Mouse (Mus musculus) lung, postnatal 10 days (tissue): ENCODE data around the gene Fblim1.

ENCODE experiments used
- DNase-seq: peaks from one replicate; pipeline ENCODE4 v3.0.0; 2021

The Fblim1 gene

GRCm38 (mm10) chr4:141538408-141539212 lies 67.3 kb downstream of the Fblim1 start, which contains the start of gene Spen:
TSS of gene Spen (minus strand) at chr4:141538597.
- peak; percentile 96 for DNase-seq

GRCm38 (mm10) chr4:141537706-141538407 lies 68.0 kb downstream of the Fblim1 start:
- DNase-seq, result peak; percentile 51

- DNase-seq, result no peak
Observed at GRCm38 (mm10) chr4:141537226-141537610, 68.7 kb downstream of the Fblim1 start.

- DNase-seq, result peak; percentile 75
Observed at GRCm38 (mm10) chr4:141536291-141537225, 69.3 kb downstream of the Fblim1 start.

GRCm38 (mm10) chr4:141534947-141535680 lies 70.8 kb downstream of the Fblim1 start:
- peak; percentile 83 for DNase-seq

- no peak for DNase-seq
Observed at GRCm38 (mm10) chr4:141530979-141531378, 74.9 kb downstream of the Fblim1 start.

- no peak for DNase-seq
Observed at GRCm38 (mm10) chr4:141528938-141529337, 77.0 kb downstream of the Fblim1 start.

- DNase-seq, result no peak
Observed at GRCm38 (mm10) chr4:141526936-141527650, 78.8 kb downstream of the Fblim1 start.
